9 mouse cellular contexts compared by ENCODE assay signal in the genomic region with DNA sequence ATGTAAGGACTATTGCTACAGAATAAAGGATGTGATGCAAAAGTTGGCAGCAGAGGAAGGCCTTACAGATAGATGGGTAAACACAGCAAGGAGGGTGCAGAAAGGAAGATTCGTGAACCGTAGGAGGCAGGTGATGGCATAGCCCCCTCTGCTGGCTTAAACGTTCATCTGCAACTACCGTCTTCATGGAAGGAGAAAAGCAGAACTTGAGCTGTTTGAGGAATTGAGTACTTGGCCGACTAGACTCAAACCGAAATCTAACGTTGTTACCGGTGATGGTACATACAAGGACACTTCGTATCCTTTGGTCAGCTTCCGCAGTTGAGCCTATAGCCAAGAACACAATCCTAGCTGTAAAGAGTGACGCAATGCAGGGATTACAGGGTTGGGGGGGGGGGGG. TPM values are rescaled to one million over a fixed set of nuclear protein-coding genes. Genes with fewer than 3 reads are reported as not detected.
DNase-seq lines count a peak whose midpoint lies in the region; ATAC-seq lines count a peak whose summit lies in the region.
"Had no signal": no experiment of that assay in that cellular context is flagged by ENCODE, and none has a peak within 500 bp of the region (broad histone marks: within the 10 kb centered on the region; RNA-seq: fewer than 3 reads in every experiment).

No protein-coding gene starts in this region.

- H3K36me3 ChIP-seq in embryonic facial prominence, embryonic 15.5 days, result no peaks in the 10 kb centered on the region
- H3K36me3 ChIP-seq in heart, embryonic 11.5 days (ENCODE audit: control insufficient read depth, insufficient read depth, low read length), result no peaks in the 10 kb centered on the region
- H3K36me3 ChIP-seq in kidney, embryonic 16.5 days (ENCODE audit: insufficient read depth, low read length), result no peaks in the 10 kb centered on the region
- H3K36me3 ChIP-seq in splenic B cell, adult 2 months (ENCODE audit: control insufficient read depth, insufficient read depth, low read length, poor library complexity, severe bottlenecking), result no peaks in the 10 kb centered on the region

- no peaks in the 10 kb centered on the region for H3K4me1 ChIP-seq in embryonic facial prominence, embryonic 15.5 days
- no peaks in the 10 kb centered on the region for H3K4me1 ChIP-seq in heart, embryonic 11.5 days (ENCODE audit: control insufficient read depth, insufficient read depth, low read length)
- no peaks in the 10 kb centered on the region for H3K4me1 ChIP-seq in kidney, embryonic 16.5 days (ENCODE audit: insufficient read depth, low read length)

- WGBS in embryonic facial prominence, embryonic 15.5 days, result 14% methylated on average over 11 of the region's 11 CpGs
- 15% methylated on average over 11 of the region's 11 CpGs for WGBS in heart, embryonic 11.5 days (ENCODE audit: insufficient replicate concordance)
- 17% methylated on average over 11 of the region's 11 CpGs for WGBS in kidney, embryonic 16.5 days

- peak overlapping the region; percentile 29 for H3K4me2 ChIP-seq in embryonic facial prominence, embryonic 15.5 days (replicated peaks)
- H3K4me2 ChIP-seq in heart, embryonic 11.5 days, result peak overlapping the region; percentile 49
- peak overlapping the region; percentile 37 for H3K4me2 ChIP-seq in kidney, embryonic 16.5 days (replicated peaks; ENCODE audit: low read depth, low read length)

- no peaks in the 10 kb centered on the region for H3K9me3 ChIP-seq in embryonic facial prominence, embryonic 15.5 days (replicated peaks)
- no peaks in the 10 kb centered on the region for H3K9me3 ChIP-seq in heart, embryonic 11.5 days (replicated peaks; ENCODE audit: control insufficient read depth, low read length)
- no peaks in the 10 kb centered on the region for H3K9me3 ChIP-seq in kidney, embryonic 16.5 days (ENCODE audit: low read length)

- 0 out of 2 replicates have a peak overlapping the region, but pooled peaks have one; percentile 6 for H3K4me3 ChIP-seq in embryonic facial prominence, embryonic 15.5 days (replicated peaks)
- no peak overlapping the region for H3K4me3 ChIP-seq in heart, embryonic 11.5 days (ENCODE audit: low read depth, low read length)
- no peak overlapping the region for H3K4me3 ChIP-seq in kidney, embryonic 16.5 days (ENCODE audit: low read length)
- H3K4me3 ChIP-seq: erythroblast, embryonic 14.5 days had no signal

- no peaks in the 10 kb centered on the region for H3K27me3 ChIP-seq in embryonic facial prominence, embryonic 15.5 days
- H3K27me3 ChIP-seq in heart, embryonic 11.5 days (ENCODE audit: control insufficient read depth, insufficient read depth, low read length), result no peaks in the 10 kb centered on the region
- H3K27me3 ChIP-seq in kidney, embryonic 16.5 days (ENCODE audit: insufficient read depth, low read length), result no peaks in the 10 kb centered on the region
- H3K27me3 ChIP-seq in splenic B cell, adult 2 months (ENCODE audit: control insufficient read depth, insufficient read depth, low read length, poor library complexity, severe bottlenecking), result no peaks in the 10 kb centered on the region

- no peak overlapping the region for H3K9ac ChIP-seq in embryonic facial prominence, embryonic 15.5 days
- no peak overlapping the region for H3K9ac ChIP-seq in heart, embryonic 11.5 days (ENCODE audit: low read depth, low read length)
- H3K9ac ChIP-seq in kidney, embryonic 16.5 days (replicated peaks; ENCODE audit: low read length), result no peak overlapping the region

- no peak overlapping the region for H3K27ac ChIP-seq in embryonic facial prominence, embryonic 15.5 days (replicated peaks)
- no peak overlapping the region for H3K27ac ChIP-seq in heart, embryonic 11.5 days (ENCODE audit: low read depth, low read length)
- H3K27ac ChIP-seq in kidney, embryonic 16.5 days (ENCODE audit: low read length), result no peak overlapping the region

- no peak for ATAC-seq in embryonic facial prominence, embryonic 15.5 days (ENCODE audit: insufficient number of reproducible peaks, low FRiP score, low TSS enrichment, low read depth)
- no peak for ATAC-seq in heart, embryonic 11.5 days (replicated peaks; ENCODE audit: insufficient number of reproducible peaks, low FRiP score, low TSS enrichment)
- no peak for ATAC-seq in kidney, embryonic 16.5 days (ENCODE audit: low FRiP score, low TSS enrichment)

- DNase-seq in CD4-positive helper T cell, adult 2 months (ENCODE audit: low read depth, low spot score), result peak; percentile 39
- peak; percentile 54 for DNase-seq in adrenal gland, postnatal 25 days
- peak; percentile 46 for DNase-seq in liver
- DNase-seq in monocyte, adult 2 months (ENCODE audit: low read depth in 1 of 2, low spot score in 2 of 2), result peak; percentile 34 to 47
- DNase-seq in splenic B cell, adult 2 months (ENCODE audit: low read depth, low spot score), result peak; percentile 70

RNA-seq across cellular contexts. Expression of gene Prdx6b, which starts 25.4 kb away (rescaled TPM):
- total RNA-seq in adrenal gland, postnatal 25 days (2021), result not detected in 2 replicates
- 0.05 TPM in 1 of 2 replicates, not detected in the other for polyA plus RNA-seq in embryonic facial prominence, embryonic 15.5 days (2015; fragmentation: Nextera tagmentation; extraction: Ambion mirVana)
- 0.07 TPM in 1 of 2 replicates, not detected in the other for polyA plus RNA-seq in heart, embryonic 11.5 days (2014; fragmentation: Nextera tagmentation; extraction: Ambion mirVana)
- polyA plus RNA-seq in kidney, embryonic 16.5 days (2015; fragmentation: Nextera tagmentation; extraction: Ambion mirVana), result not detected in 2 replicates

RNA-seq across cellular contexts. Expression of gene Dnajc10, which starts 48.4 kb away (rescaled TPM):
- total RNA-seq in adrenal gland, postnatal 25 days (2021), result 45.6 and 55.0 TPM in 2 replicates
- 66.5 and 68.2 TPM in 2 replicates for polyA plus RNA-seq in embryonic facial prominence, embryonic 15.5 days (2015; fragmentation: Nextera tagmentation; extraction: Ambion mirVana)
- 63.7 and 75.8 TPM in 2 replicates for polyA plus RNA-seq in heart, embryonic 11.5 days (2014; fragmentation: Nextera tagmentation; extraction: Ambion mirVana)
- 92.2 and 92.3 TPM in 2 replicates for polyA plus RNA-seq in kidney, embryonic 16.5 days (2015; fragmentation: Nextera tagmentation; extraction: Ambion mirVana)
